8 mouse cellular contexts compared by ENCODE assay signal in the genomic region with DNA sequence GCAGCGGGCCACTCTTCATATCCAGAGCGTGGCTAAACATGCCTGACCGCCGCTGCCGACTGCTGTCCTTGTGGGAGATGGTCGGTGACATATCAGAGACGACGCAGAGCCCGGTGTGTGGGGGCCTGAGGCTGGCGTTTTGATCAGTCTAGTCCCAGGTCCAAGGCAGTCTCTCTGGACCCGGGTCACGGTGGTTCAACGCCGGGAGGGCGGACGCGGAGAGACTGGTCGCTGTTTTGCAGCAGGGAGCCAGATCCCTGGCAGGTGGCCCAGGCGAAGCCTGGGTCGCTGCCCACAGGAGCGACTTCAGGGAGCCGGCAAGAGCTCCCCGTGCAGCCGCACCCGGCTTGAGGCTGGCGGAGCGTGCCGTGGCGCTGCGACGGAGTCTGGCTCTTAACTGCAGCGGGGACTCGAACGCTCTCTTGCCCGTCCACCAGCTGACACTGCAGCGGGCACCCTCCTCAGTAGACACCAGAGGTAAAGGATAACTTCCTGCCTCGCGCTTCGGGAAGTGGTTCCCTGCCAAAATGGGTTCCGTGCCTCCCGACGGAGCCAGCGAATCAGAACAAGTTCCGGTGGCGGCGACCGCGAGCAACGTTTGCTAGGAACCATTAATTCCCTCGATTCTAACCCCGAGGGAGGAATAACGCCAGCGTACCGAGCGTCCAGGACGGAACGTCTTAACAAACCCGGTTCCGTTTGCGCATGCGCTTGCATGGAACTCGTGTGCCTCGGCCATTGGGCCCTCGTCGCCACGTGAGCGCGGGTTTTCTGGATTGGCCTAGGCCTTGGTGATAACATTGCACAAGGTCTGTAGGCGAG. TPM values are rescaled to one million over a fixed set of nuclear protein-coding genes. Genes with fewer than 3 reads are reported as not detected.
DNase-seq lines count a peak whose midpoint lies in the region; ATAC-seq lines count a peak whose summit lies in the region.

A gene (minus strand): TSS at position 669 of the 822 bp plus-strand sequence.

- H3K4me3 ChIP-seq in heart, embryonic 10.5 days, result peak within 1 kb of the TSS; percentile 93
- H3K4me3 ChIP-seq in kidney, embryonic 15.5 days (replicated peaks), result peak within 1 kb of the TSS; percentile 91

- no peaks in the 10 kb centered on the region for H3K9me3 ChIP-seq in heart, embryonic 10.5 days
- H3K9me3 ChIP-seq in kidney, embryonic 15.5 days (replicated peaks), result no peaks in the 10 kb centered on the region

- H3K4me2 ChIP-seq in kidney, embryonic 15.5 days, result peak within 1 kb of the TSS; percentile 81

- H3K27me3 ChIP-seq in heart, embryonic 10.5 days (ENCODE audit: insufficient read depth, poor library complexity, severe bottlenecking), result peaks cover 12% of the 10 kb centered on the region; the same call in 1 of the 2 replicates
- H3K27me3 ChIP-seq in kidney, embryonic 15.5 days, result peaks cover 7% of the 10 kb centered on the region

- ATAC-seq in erythroblast, adult 5-6 weeks (replicated peaks; ENCODE audit: low FRiP score, poor library complexity, severe bottlenecking), result peak; percentile 97
- ATAC-seq in kidney, embryonic 15.5 days (replicated peaks; ENCODE audit: low FRiP score), result peak; percentile 97
- ATAC-seq in monocyte, adult 5-6 weeks (replicated peaks; ENCODE audit: insufficient number of reproducible peaks, low FRiP score, low TSS enrichment, poor library complexity, severe bottlenecking), result peak; percentile 97

- H3K4me1 ChIP-seq in heart, embryonic 10.5 days, result peaks cover 20% of the 10 kb centered on the region; the same call in 1 of the 2 replicates
- H3K4me1 ChIP-seq in kidney, embryonic 15.5 days, result peaks cover 11% of the 10 kb centered on the region

- H3K9ac ChIP-seq in kidney, embryonic 15.5 days, result peak within 1 kb of the TSS; percentile 82

- no peaks in the 10 kb centered on the region for H3K36me3 ChIP-seq in heart, embryonic 10.5 days
- H3K36me3 ChIP-seq in kidney, embryonic 15.5 days, result no peaks in the 10 kb centered on the region; the same call in 1 of the 2 replicates

- H3K27ac ChIP-seq in heart, embryonic 10.5 days, result peak within 1 kb of the TSS; percentile 92
- H3K27ac ChIP-seq in kidney, embryonic 15.5 days, result peak within 1 kb of the TSS; percentile 92

- under 1% methylated on average over 69 of the region's 69 CpGs for WGBS in heart, embryonic 10.5 days
- WGBS in kidney, embryonic 15.5 days, result under 1% methylated on average over 69 of the region's 69 CpGs

- peak; percentile 97 to 98 for DNase-seq in B cell, adult 2 months
- peak; percentile 100 for DNase-seq in brain, adult 2 months (ENCODE audit: low read depth, low spot score)
- peak; percentile 99 for DNase-seq in heart, embryonic 10.5 days (ENCODE audit: low spot score)
- peak; percentile 98 for DNase-seq in liver
- DNase-seq in spleen, postnatal 4 days (ENCODE audit: low spot score in 2 of 2), result peak; percentile 97 to 99

RNA-seq across cellular contexts. Expression of the gene that starts here (rescaled TPM):
- total RNA-seq in erythroblast, adult 5-6 weeks (2015; ENCODE audit: low replicate concordance), result 5.4 TPM in 2 replicates
- total RNA-seq in erythroblast, adult 5-6 weeks (2017; ENCODE audit: low replicate concordance), result 6.7 and 7.2 TPM in 2 replicates
- polyA plus RNA-seq in heart, embryonic 10.5 days (2016; fragmentation: Nextera tagmentation; extraction: Ambion mirVana), result 10.9 and 12.0 TPM in 2 replicates
- 23.6 and 27.6 TPM in 2 replicates for polyA plus RNA-seq in kidney, embryonic 15.5 days (2015; fragmentation: Nextera tagmentation; extraction: Ambion mirVana)
- total RNA-seq in monocyte, adult 5-6 weeks (2017), result 18.3 to 20.7 TPM (median 18.5 TPM) in 3 replicates

Comparison
In these comparisons a context has a peak if more than half of its experiments do, and no peak if none do; other contexts are left out.
1. Peak in every context shown above with its lines: DNase-seq, ATAC-seq, H3K4me3 ChIP-seq and H3K27ac ChIP-seq.